13 mouse cellular contexts compared by ENCODE assay signal in genomic region chr10:120183342-120183741, GRCm38 (mm10).
"Had no signal": no experiment of that assay in that cellular context is flagged by ENCODE, and none has a peak within 500 bp of the region (broad histone marks: within the 10 kb centered on the region; RNA-seq: fewer than 3 reads in every experiment).

No protein-coding gene starts in this region.

- H3K4me1 ChIP-seq: intestine, embryonic 15.5 days; kidney, embryonic 15.5 days; limb, embryonic 15.5 days; liver, embryonic 12.5 days; lung, embryonic 15.5 days; midbrain, embryonic 10.5 days; midbrain, embryonic 15.5 days; neural tube, embryonic 13.5 days; stomach, embryonic 15.5 days had no signal

- H3K9ac ChIP-seq: intestine, embryonic 15.5 days; kidney, embryonic 15.5 days; limb, embryonic 15.5 days; liver, embryonic 12.5 days; lung, embryonic 15.5 days; midbrain, embryonic 15.5 days; neural tube, embryonic 13.5 days; stomach, embryonic 15.5 days had no signal

- H3K9me3 ChIP-seq: intestine, embryonic 15.5 days; kidney, embryonic 15.5 days; limb, embryonic 15.5 days; liver, embryonic 12.5 days; lung, embryonic 15.5 days; midbrain, embryonic 10.5 days; midbrain, embryonic 15.5 days; neural tube, embryonic 13.5 days; stomach, embryonic 15.5 days had no signal

- H3K4me3 ChIP-seq: intestine, embryonic 15.5 days; kidney, embryonic 15.5 days; limb, embryonic 15.5 days; liver, embryonic 12.5 days; lung, embryonic 15.5 days; midbrain, embryonic 10.5 days; midbrain, embryonic 15.5 days; neural tube, embryonic 13.5 days; stomach, embryonic 15.5 days had no signal

- H3K27me3 ChIP-seq: intestine, embryonic 15.5 days; kidney, embryonic 15.5 days; limb, embryonic 15.5 days; liver, embryonic 12.5 days; lung, embryonic 15.5 days; midbrain, embryonic 15.5 days; neural tube, embryonic 13.5 days; stomach, embryonic 15.5 days had no signal

- H3K36me3 ChIP-seq: intestine, embryonic 15.5 days; kidney, embryonic 15.5 days; limb, embryonic 15.5 days; liver, embryonic 12.5 days; lung, embryonic 15.5 days; midbrain, embryonic 10.5 days; midbrain, embryonic 15.5 days; neural tube, embryonic 13.5 days; stomach, embryonic 15.5 days had no signal

- DNase-seq: lung, postnatal 14 days; retina, postnatal 1 day; thymus, adult 2 months; thymus, postnatal 25 days had no signal

- ATAC-seq: intestine, embryonic 15.5 days; midbrain, embryonic 15.5 days had no signal

- H3K27ac ChIP-seq: intestine, embryonic 15.5 days; kidney, embryonic 15.5 days; limb, embryonic 15.5 days; liver, embryonic 12.5 days; lung, embryonic 15.5 days; midbrain, embryonic 10.5 days; midbrain, embryonic 15.5 days; neural tube, embryonic 13.5 days; stomach, embryonic 15.5 days had no signal
